Mouse (Mus musculus) hindbrain, embryonic 12.5 days (tissue): ENCODE results near the gene Dnah1. TPM values are rescaled to one million over a fixed set of nuclear protein-coding genes. Genes with fewer than 3 reads are reported as not detected.

Source experiments
- ATAC-seq: fragments of 200-750 bp; cut with Nextera tagmentation; 2 replicates; pipeline ENCODE4 v1.8.0; 2017; ENCODE audit warnings: moderate TSS enrichment; ENCODE audit not compliant: low FRiP score
- H3K27ac ChIP-seq: fragments of 300-500 bp; sonication (generic); 2 replicates; pipeline ENCODE4 v1.5.1; 2016; ENCODE audit warnings: mild to moderate bottlenecking
- H3K27me3 ChIP-seq: fragments of 300-500 bp; sonication (generic); 2 replicates; pipeline ENCODE4 v1.6.1; 2016; ENCODE audit warnings: mild to moderate bottlenecking
- H3K36me3 ChIP-seq: fragments of 300-500 bp; sonication (generic); 2 replicates; pipeline ENCODE4 v1.6.1; 2016; ENCODE audit warnings: mild to moderate bottlenecking
- H3K4me1 ChIP-seq: fragments of 300-500 bp; sonication (generic); 2 replicates; pipeline ENCODE4 v1.6.1; 2016
- H3K4me2 ChIP-seq: fragments of 300-500 bp; sonication (generic); replicated peaks from 2 replicates; pipeline ENCODE4 v1.6.1; 2016; ENCODE audit warnings: mild to moderate bottlenecking
- H3K4me3 ChIP-seq: fragments of 300-500 bp; sonication (generic); 2 replicates; pipeline ENCODE4 v1.5.1; 2016; ENCODE audit warnings: mild to moderate bottlenecking
- H3K9ac ChIP-seq: fragments of 300-500 bp; sonication (generic); 2 replicates; pipeline ENCODE4 v1.6.1; 2016; ENCODE audit warnings: mild to moderate bottlenecking, moderate library complexity
- H3K9me3 ChIP-seq: fragments of 300-500 bp; sonication (generic); replicated peaks from 2 replicates; pipeline ENCODE4 v1.6.1; 2016; ENCODE audit warnings: mild to moderate bottlenecking
- WGBS: fragments of 180-500 bp; shearing (Covaris S2); methylation state at CpG from one replicate; pipeline ENCODE4 v1.1.7; 2016; 5-methylcytosine and 5-hydroxymethylcytosine counted together
- polyA plus RNA-seq: library from polyadenylated mRNA; unstranded; fragments of >200 nt; fragmentation: Nextera tagmentation; extraction: Ambion mirVana; gene quantifications from 2 replicates; pipeline ENCODE4 v1.2.1, GENCODE M21; 2016

Dnah1 gene
- polyA plus RNA-seq, 1 experiment from 2014 or later: 6.5 TPM

- no peaks in the 10 kb centered on the region for H3K27me3 ChIP-seq
- no peaks in the 10 kb centered on the region for H3K9me3 ChIP-seq
- no peak overlapping the region for H3K27ac ChIP-seq
- WGBS: 73% methylated on average over 4 of the region's 4 CpGs
- no peak for ATAC-seq
- no peaks in the 10 kb centered on the region for H3K36me3 ChIP-seq
- H3K4me3 ChIP-seq: no peak overlapping the region
- no peak overlapping the region for H3K4me2 ChIP-seq
- no peaks in the 10 kb centered on the region for H3K4me1 ChIP-seq
- H3K9ac ChIP-seq: no peak overlapping the region
These were observed 7.3 kb upstream of the Dnah1 start for GRCm38 (mm10) chr14:31330957-31331356.

GRCm38 (mm10) chr14:31329741-31330140 lies 6.0 kb upstream of the Dnah1 start:
- Histone ChIP-seq H3K9ac (no peak overlapping the region), H3K4me2 (no peak overlapping the region), H3K36me3 (no peaks in the 10 kb centered on the region), H3K27me3 (no peaks in the 10 kb centered on the region), H3K9me3 (no peaks in the 10 kb centered on the region), H3K27ac (no peak overlapping the region), H3K4me1 (no peaks in the 10 kb centered on the region), H3K4me3 (no peak overlapping the region)
- no peak for ATAC-seq
- WGBS: 46% methylated on average over 2 of the region's 2 CpGs

DNA sequence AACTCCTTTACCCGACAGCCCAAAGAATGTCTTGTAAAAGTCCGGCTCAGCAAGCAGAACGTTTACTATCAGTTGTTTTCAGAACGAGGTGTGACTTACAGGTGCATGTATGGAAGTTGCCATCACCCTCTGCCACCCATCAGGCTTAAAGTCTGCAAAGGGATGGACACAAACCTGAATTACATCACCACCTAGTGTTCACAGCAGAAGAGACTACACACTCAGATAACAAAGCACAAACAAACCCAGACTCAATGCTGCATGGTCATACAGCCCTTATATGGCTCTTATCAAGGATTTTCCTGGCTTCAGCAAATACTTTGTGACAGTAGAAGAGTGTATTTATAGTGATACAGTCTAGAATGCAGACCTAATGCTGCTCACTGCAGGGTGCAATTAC lies 4.0 kb upstream of the Dnah1 start:
- Histone ChIP-seq H3K27ac (no peak overlapping the region), H3K4me1 (0 out of 2 replicates have a peak, but pooled peaks cover 3% of the 10 kb centered on the region), H3K27me3 (no peaks in the 10 kb centered on the region), H3K9ac (no peak overlapping the region), H3K4me3 (no peak overlapping the region), H3K36me3 (no peaks in the 10 kb centered on the region), H3K4me2 (no peak overlapping the region), H3K9me3 (no peaks in the 10 kb centered on the region)
- WGBS: 80% methylated on average over 4 of the region's 4 CpGs
- ATAC-seq: no peak

- no peak for ATAC-seq
- H3K27ac ChIP-seq: no peak overlapping the region
- 86% methylated on average over 1 of the region's 1 CpGs for WGBS
These were observed 3.5 kb upstream of the Dnah1 start for GRCm38 (mm10) chr14:31327196-31327595.

DNA sequence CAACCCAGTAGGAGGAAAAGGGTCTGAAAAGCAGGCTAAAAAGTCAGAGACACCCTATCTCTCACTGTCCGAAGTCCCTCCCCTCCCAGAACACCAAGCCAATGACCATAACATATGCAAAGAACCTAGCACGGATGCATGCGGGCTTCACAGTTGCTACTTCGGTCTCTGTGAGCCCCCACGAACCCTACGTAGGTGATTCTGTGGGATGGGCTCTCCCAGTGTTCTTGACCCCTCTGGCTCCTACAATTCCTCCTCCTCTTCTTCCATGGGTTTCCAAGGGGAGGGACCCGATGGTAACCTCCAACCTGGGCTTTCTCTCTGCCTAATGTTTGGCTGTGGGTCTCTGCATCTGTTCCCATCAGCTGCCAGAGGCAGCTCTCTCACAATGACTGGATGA lies 3.1 kb upstream of the Dnah1 start:
- H3K4me2 ChIP-seq: no peak overlapping the region
- no peak for ATAC-seq
- H3K9me3 ChIP-seq: no peaks in the 10 kb centered on the region
- H3K27me3 ChIP-seq: no peaks in the 10 kb centered on the region
- H3K4me3 ChIP-seq: no peak overlapping the region
- H3K27ac ChIP-seq: no peak overlapping the region
- H3K4me1 ChIP-seq: 0 out of 2 replicates have a peak, but pooled peaks cover 3% of the 10 kb centered on the region
- H3K36me3 ChIP-seq: no peaks in the 10 kb centered on the region
- 72% methylated on average over 7 of the region's 7 CpGs for WGBS
- H3K9ac ChIP-seq: no peak overlapping the region

More at GRCm38 (mm10) chr14:31327196-31327595, 3.5 kb upstream of the Dnah1 start:
- Histone ChIP-seq H3K4me3 (no peak overlapping the region), H3K9me3 (no peaks in the 10 kb centered on the region), H3K27me3 (no peaks in the 10 kb centered on the region), H3K36me3 (no peaks in the 10 kb centered on the region), H3K4me1 (0 out of 2 replicates have a peak, but pooled peaks cover 3% of the 10 kb centered on the region), H3K4me2 (no peak overlapping the region), H3K9ac (no peak overlapping the region)

GRCm38 (mm10) chr14:31325551-31325950 lies 1.9 kb upstream of the Dnah1 start:
- no peak overlapping the region for H3K4me3 ChIP-seq
- ATAC-seq: no peak
- 55% methylated on average over 5 of the region's 5 CpGs for WGBS

DNA sequence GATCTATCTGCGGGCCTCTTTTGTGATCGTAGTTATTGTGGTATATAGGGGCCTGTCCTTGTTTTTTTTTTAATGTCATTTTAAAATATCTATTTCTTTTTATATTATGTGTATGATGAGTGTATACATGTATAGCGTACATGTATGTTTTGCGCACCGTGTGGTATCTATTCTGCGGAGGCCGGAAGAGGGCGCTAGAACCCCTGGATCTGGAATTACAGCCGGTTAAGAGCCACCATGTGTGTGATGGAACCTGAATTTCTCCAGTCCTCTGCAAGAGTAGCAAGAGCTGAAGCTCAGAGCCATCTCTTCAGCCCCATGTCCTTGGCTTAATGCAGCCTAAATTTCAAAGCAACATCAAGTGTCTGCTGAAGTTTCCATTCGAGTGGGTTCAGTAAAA lies 1.2 kb upstream of the Dnah1 start:
- Histone ChIP-seq H3K4me1 (0 out of 2 replicates have a peak, but pooled peaks cover 3% of the 10 kb centered on the region), H3K27ac (no peak overlapping the region), H3K36me3 (no peaks in the 10 kb centered on the region), H3K9ac (no peak overlapping the region), H3K27me3 (no peaks in the 10 kb centered on the region), H3K4me2 (no peak overlapping the region), H3K4me3 (no peak overlapping the region), H3K9me3 (no peaks in the 10 kb centered on the region)
- 63% methylated on average over 10 of the region's 10 CpGs for WGBS
- no peak for ATAC-seq

More at GRCm38 (mm10) chr14:31325551-31325950, 1.9 kb upstream of the Dnah1 start:
- Histone ChIP-seq H3K9me3 (no peaks in the 10 kb centered on the region), H3K9ac (no peak overlapping the region), H3K27me3 (no peaks in the 10 kb centered on the region), H3K36me3 (no peaks in the 10 kb centered on the region), H3K27ac (no peak overlapping the region), H3K4me1 (0 out of 2 replicates have a peak, but pooled peaks cover 3% of the 10 kb centered on the region), H3K4me2 (no peak overlapping the region)

DNA sequence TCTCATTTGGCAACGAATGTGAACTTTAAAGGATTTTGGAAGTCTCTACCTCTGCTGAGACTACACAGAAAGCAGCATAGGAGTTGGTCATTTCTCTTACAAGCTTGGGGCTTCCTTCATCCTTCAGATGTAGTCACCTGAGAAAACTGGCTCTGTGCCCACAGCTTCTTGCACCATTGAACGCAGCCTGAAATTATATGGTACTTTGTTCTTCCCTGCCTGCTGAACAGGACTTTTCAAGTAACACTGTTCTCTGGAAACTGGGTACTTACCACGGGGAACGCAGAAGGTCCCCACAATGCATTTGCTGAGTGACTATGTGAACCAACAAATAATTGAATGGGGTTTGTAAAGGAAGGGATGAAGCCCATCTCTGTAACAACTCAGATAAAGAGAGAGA lies 507 bp downstream of the Dnah1 start:
- 82% methylated on average over 4 of the region's 4 CpGs for WGBS
- Histone ChIP-seq H3K9me3 (no peaks in the 10 kb centered on the region), H3K27ac (no peak overlapping the region), H3K27me3 (no peaks in the 10 kb centered on the region), H3K4me2 (peak overlapping the region; percentile 58), H3K4me1 (0 out of 2 replicates have a peak, but pooled peaks cover 3% of the 10 kb centered on the region), H3K36me3 (no peaks in the 10 kb centered on the region), H3K9ac (no peak overlapping the region), H3K4me3 (no peak overlapping the region)
- no peak for ATAC-seq

- Histone ChIP-seq H3K4me2 (no peak overlapping the region), H3K4me1 (0 out of 2 replicates have a peak, but pooled peaks cover 3% of the 10 kb centered on the region), H3K9ac (no peak overlapping the region), H3K27ac (no peak overlapping the region), H3K27me3 (no peaks in the 10 kb centered on the region), H3K36me3 (no peaks in the 10 kb centered on the region), H3K9me3 (no peaks in the 10 kb centered on the region), H3K4me3 (no peak overlapping the region)
- WGBS: 87% methylated on average over 3 of the region's 3 CpGs
- ATAC-seq: no peak
These were observed 1.5 kb downstream of the Dnah1 start for GRCm38 (mm10) chr14:31322191-31322590.

DNA sequence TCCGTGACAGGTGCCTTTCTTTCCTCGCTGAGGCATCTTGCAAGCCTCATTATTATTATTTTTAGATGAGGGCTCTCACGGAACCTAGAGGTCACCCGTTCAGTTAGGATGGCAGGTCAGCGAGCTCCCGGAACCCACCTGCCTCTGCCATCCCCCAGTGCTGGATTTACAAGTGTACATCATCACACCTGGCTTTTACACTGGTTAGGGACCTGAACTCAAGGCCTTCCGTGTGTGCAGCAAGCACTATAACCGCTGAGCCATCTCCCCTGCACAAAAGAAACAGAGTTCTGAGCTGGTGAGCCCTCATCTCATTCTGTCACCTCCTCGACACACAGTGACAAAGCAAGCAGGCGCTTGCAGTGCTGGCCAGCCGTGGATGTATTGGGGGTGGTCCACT lies 2.5 kb downstream of the Dnah1 start:
- 85% methylated on average over 11 of the region's 11 CpGs for WGBS
- no peak overlapping the region for H3K27ac ChIP-seq
- no peaks in the 10 kb centered on the region for H3K27me3 ChIP-seq
- H3K9ac ChIP-seq: no peak overlapping the region
- H3K4me3 ChIP-seq: no peak overlapping the region
- no peak for ATAC-seq
- no peaks in the 10 kb centered on the region for H3K9me3 ChIP-seq
- no peak overlapping the region for H3K4me2 ChIP-seq
- H3K36me3 ChIP-seq: no peaks in the 10 kb centered on the region
- H3K4me1 ChIP-seq: 0 out of 2 replicates have a peak, but pooled peaks cover 3% of the 10 kb centered on the region

DNA sequence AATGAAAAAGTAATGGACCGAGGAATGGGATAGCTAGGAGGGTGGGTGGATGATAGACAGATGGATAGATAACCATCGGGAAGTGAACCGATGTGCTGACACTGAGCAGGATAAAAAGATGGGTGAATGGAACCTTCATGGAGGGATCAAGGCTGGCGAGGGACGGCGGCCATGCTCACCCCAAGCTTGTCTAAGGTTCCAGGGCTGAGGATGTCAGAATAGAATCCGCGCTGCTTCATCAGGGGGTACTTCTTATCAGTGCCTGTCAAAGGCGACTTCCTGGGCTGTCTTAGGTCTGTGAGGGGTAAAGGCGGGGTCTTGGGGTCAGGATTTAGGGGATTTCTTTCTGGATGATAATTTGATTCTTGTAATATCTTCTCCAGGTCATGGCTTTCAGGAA lies 4.2 kb downstream of the Dnah1 start:
- no peak overlapping the region for H3K27ac ChIP-seq
- 0 out of 2 replicates have a peak, but pooled peaks cover 3% of the 10 kb centered on the region for H3K4me1 ChIP-seq
- no peak overlapping the region for H3K9ac ChIP-seq
- no peak overlapping the region for H3K4me2 ChIP-seq
- no peak for ATAC-seq
- no peaks in the 10 kb centered on the region for H3K36me3 ChIP-seq
- H3K9me3 ChIP-seq: no peaks in the 10 kb centered on the region
- 87% methylated on average over 10 of the region's 10 CpGs for WGBS
- no peaks in the 10 kb centered on the region for H3K27me3 ChIP-seq
- no peak overlapping the region for H3K4me3 ChIP-seq

DNA sequence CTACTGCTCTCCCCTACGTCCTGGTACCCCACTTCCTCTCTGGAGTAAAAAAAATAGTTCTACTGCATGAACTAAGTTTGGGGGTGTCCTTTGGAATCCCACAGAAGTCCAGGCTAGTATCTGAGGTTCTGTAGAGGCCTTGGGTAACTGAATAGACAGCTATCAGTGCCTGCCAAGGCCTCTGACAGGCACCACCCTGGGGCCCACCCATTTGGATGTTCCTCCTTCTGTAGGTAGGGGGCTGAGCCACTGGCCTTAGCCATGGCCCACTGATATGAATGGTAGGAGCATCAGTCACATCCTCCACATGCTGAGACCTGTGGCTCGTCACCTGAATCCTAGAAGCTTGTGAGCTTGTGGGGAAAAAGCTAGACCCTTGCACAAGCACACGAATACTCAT lies 5.9 kb downstream of the Dnah1 start:
- WGBS: 82% methylated on average over 3 of the region's 3 CpGs
- H3K4me1 ChIP-seq: no peaks in the 10 kb centered on the region

GRCm38 (mm10) chr14:31316613-31317012 lies 7.1 kb downstream of the Dnah1 start:
- H3K36me3 ChIP-seq: no peaks in the 10 kb centered on the region
- no peak for ATAC-seq
- no peaks in the 10 kb centered on the region for H3K9me3 ChIP-seq
- H3K27me3 ChIP-seq: no peaks in the 10 kb centered on the region
- WGBS: 73% methylated on average over 12 of the region's 12 CpGs
- no peak overlapping the region for H3K4me3 ChIP-seq
- H3K4me2 ChIP-seq: no peak overlapping the region
- H3K27ac ChIP-seq: no peak overlapping the region
- no peak overlapping the region for H3K9ac ChIP-seq
- no peaks in the 10 kb centered on the region for H3K4me1 ChIP-seq

More for the DNA sequence above, 5.9 kb downstream of the Dnah1 start:
- no peaks in the 10 kb centered on the region for H3K27me3 ChIP-seq
- no peak overlapping the region for H3K9ac ChIP-seq
- no peak overlapping the region for H3K4me2 ChIP-seq
- H3K36me3 ChIP-seq: no peaks in the 10 kb centered on the region
- no peaks in the 10 kb centered on the region for H3K9me3 ChIP-seq
- no peak overlapping the region for H3K4me3 ChIP-seq
- ATAC-seq: no peak
- H3K27ac ChIP-seq: no peak overlapping the region
